Mouse (Mus musculus): ENCODE data around the gene Cpa4. TPM values are rescaled to one million over a fixed set of nuclear protein-coding genes. Genes with fewer than 3 reads are reported as not detected.

The Cpa4 gene
- polyA plus RNA-seq, 1 experiment: 2.1 TPM

DNA sequence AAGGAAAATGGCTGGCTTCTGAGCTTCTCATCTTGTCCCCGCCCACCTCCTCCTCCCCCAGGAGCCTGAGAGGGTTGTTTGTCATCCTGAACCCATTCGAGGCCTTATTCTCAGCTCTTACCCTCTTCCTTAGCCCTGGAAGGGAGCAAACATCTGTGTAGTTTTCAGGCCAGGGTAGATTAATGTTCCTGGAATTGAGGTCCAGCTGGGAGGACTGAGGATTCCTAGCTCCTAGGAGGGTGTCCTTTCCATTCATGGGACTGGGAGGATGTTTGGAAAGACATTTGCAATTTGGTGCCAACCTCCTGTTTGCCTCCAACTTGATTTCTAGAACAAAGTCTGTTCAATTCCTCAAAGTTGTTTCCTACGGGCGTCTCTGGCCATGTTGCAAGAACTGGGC is 52.4 kb downstream of the Cpa4 start:
- no peaks in the 10 kb centered on the region; the same call in 1 of the 2 replicates for H3K4me1 ChIP-seq (ENCODE audit: control insufficient read depth, insufficient read depth, low read length)
- TF ChIP-seq POLR2A (IDR thresholded peaks at IDR 0.05; ENCODE audit: low read depth, low read length) (no peak), CTCF (IDR thresholded peaks at IDR 0.05; ENCODE audit: borderline replicate concordance, insufficient read depth, low read length) (no peak)
- no peak overlapping the region for H3K4me3 ChIP-seq (ENCODE audit: insufficient read depth, low read length)
- H3K27ac ChIP-seq (ENCODE audit: insufficient read depth, low read length): no peak overlapping the region

GRCm38 (mm10) chr6:30620994-30621393 is 52.8 kb downstream of the Cpa4 start:
- no peak overlapping the region for H3K4me3 ChIP-seq (ENCODE audit: insufficient read depth, low read length)
- no peaks in the 10 kb centered on the region; the same call in 1 of the 2 replicates for H3K4me1 ChIP-seq (ENCODE audit: control insufficient read depth, insufficient read depth, low read length)
- no peak overlapping the region for H3K27ac ChIP-seq (ENCODE audit: insufficient read depth, low read length)
- TF ChIP-seq CTCF (IDR thresholded peaks at IDR 0.05; ENCODE audit: borderline replicate concordance, insufficient read depth, low read length) (no peak), POLR2A (IDR thresholded peaks at IDR 0.05; ENCODE audit: low read depth, low read length) (no peak)

DNA sequence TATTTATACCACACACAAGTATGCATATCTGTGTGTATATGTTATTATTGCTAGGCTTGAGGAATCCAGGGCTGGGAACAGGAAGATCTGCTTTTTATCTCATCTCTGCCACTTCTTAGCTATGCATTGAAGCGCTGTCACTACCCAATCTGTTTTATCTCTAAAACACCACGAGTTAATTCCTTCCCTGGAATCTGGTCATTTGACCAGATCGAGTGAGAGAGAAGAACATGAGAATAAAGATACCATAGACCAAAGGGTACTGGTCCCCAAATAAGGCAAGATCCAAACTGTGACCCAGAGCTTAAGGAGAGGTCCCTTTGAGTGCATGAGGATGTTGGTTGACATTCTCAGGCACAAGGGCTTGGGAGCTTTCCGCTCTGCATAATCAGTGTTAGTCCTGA is 53.8 kb downstream of the Cpa4 start:
- H3K4me1 ChIP-seq (ENCODE audit: control insufficient read depth, insufficient read depth, low read length): no peaks in the 10 kb centered on the region
- H3K4me3 ChIP-seq (ENCODE audit: insufficient read depth, low read length): no peak overlapping the region
- TF ChIP-seq POLR2A (IDR thresholded peaks at IDR 0.05; ENCODE audit: low read depth, low read length) (no peak), CTCF (IDR thresholded peaks at IDR 0.05; ENCODE audit: borderline replicate concordance, insufficient read depth, low read length) (no peak)
- H3K27ac ChIP-seq (ENCODE audit: insufficient read depth, low read length): no peak overlapping the region

DNA sequence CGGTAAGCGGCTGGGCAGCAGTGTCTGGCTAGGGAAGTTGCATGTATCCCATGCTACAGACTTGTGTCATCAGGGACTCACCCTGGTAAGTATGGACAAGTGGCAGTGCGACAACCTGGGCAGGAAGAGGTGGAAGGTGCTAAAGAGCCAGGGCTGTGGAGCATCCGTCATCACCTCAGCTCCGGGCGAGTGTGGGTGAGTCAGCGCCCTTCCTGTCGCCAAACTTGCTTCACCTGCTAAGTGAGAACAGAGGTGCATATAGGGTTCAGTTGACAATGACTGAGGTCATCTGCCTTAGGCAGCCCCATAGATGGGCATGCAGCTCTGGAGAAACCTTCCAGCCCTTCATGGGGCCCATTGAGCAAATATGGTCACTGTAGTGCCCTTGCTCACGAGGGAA is 56.6 kb downstream of the Cpa4 start:
- H3K27ac ChIP-seq (ENCODE audit: insufficient read depth, low read length): no peak overlapping the region
- TF ChIP-seq POLR2A (IDR thresholded peaks at IDR 0.05; ENCODE audit: low read depth, low read length): no peak
- TF ChIP-seq CTCF (IDR thresholded peaks at IDR 0.05; ENCODE audit: borderline replicate concordance, insufficient read depth, low read length): no peak
- no peaks in the 10 kb centered on the region for H3K4me1 ChIP-seq (ENCODE audit: control insufficient read depth, insufficient read depth, low read length)
- H3K4me3 ChIP-seq (ENCODE audit: insufficient read depth, low read length): no peak overlapping the region

DNA sequence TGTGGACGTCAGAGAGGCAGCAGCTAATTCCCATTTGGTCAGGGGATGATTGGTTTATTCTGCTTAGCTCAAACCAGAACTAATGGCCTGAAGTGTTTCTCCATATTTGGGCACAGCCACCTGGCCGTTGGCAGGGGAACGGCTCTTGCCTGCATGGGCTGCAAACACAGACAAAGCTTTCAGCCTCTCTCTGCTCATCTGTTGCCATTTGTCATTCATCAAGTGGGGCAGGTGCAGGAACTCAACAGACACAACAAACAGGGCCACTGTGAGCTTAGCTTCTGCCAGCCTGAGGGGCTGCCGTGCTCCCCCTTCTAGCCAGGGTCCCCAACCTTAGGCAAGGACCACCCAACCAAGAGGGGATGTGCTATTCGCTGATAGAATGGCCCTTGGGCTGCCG is 60.0 kb downstream of the Cpa4 start:
- Histone ChIP-seq H3K27ac (ENCODE audit: insufficient read depth, low read length) (no peak overlapping the region), H3K4me1 (ENCODE audit: control insufficient read depth, insufficient read depth, low read length) (no peaks in the 10 kb centered on the region), H3K4me3 (ENCODE audit: insufficient read depth, low read length) (no peak overlapping the region)
- TF ChIP-seq CTCF (IDR thresholded peaks at IDR 0.05; ENCODE audit: borderline replicate concordance, insufficient read depth, low read length): no peak
- TF ChIP-seq POLR2A (IDR thresholded peaks at IDR 0.05; ENCODE audit: low read depth, low read length): no peak

GRCm38 (mm10) chr6:30629989-30630388 is 61.8 kb downstream of the Cpa4 start:
- no peak overlapping the region for H3K27ac ChIP-seq (ENCODE audit: insufficient read depth, low read length)
- TF ChIP-seq POLR2A (IDR thresholded peaks at IDR 0.05; ENCODE audit: low read depth, low read length) (no peak), CTCF (IDR thresholded peaks at IDR 0.05; ENCODE audit: borderline replicate concordance, insufficient read depth, low read length) (no peak)
- no peaks in the 10 kb centered on the region for H3K4me1 ChIP-seq (ENCODE audit: control insufficient read depth, insufficient read depth, low read length)
- no peak overlapping the region for H3K4me3 ChIP-seq (ENCODE audit: insufficient read depth, low read length)

DNA sequence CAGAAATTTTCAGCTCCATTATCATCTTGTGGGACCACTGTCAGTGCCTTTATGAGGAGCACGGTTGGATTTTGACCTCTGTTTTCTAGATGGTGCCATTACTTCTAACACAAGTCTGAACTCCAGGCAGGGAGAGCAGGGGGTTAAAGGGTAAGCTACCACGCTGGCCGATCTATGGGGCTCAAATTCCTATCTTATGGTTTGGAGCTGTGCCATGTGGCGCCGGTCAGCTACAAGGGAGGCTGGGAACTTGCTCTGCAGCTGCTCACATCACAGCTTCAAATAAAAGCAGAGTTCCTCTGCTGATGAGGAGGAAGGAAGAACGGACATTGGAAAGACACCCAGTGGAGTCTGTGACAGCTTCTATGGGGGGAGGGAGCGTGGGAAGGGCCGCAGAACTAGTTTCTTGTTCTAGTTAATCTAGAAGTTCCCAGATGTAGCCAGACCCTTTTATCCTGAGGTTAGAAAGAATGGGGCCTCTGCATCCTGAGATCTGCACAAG is 67.2 kb downstream of the Cpa4 start:
- H3K4me1 ChIP-seq (ENCODE audit: control insufficient read depth, insufficient read depth, low read length): peaks cover 7% of the 10 kb centered on the region; the same call in 1 of the 2 replicates
- TF ChIP-seq CTCF (IDR thresholded peaks at IDR 0.05; ENCODE audit: borderline replicate concordance, insufficient read depth, low read length): no peak
- no peak for TF ChIP-seq POLR2A (IDR thresholded peaks at IDR 0.05; ENCODE audit: low read depth, low read length)
- H3K4me3 ChIP-seq (ENCODE audit: insufficient read depth, low read length): no peak overlapping the region
- peak overlapping the region; percentile 81 for H3K27ac ChIP-seq (ENCODE audit: insufficient read depth, low read length)

DNA sequence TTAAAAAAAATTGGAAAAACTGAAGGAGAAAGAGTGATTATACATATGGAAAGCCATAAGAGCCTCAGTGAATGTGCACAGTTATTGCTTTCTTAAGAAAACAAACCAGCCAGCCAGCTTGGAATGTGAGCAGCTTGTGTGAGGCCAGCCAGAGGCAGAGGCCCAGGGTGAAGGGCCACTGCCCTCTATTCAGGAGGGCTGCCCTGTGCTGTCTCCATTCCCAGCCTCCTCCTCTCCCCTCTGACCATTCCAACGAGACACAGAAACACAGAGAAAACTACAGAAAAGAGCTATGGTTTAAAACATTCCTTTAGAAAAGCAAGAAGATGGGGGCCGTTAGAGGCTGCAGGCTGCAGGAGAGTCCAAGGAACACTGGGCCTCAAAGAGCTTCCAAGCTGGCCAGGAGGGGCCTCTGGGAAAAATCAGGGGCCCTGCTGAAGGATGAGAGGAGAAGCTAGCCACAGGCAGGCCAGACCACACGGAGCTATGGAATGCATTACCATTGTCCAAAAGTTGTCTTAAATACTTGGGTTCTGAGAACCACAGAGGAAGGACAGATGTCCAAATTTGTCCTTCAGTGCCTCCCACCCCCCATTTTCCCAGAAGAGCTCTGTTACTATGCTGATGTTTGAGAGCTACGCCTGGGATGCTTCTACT is 68.1 kb downstream of the Cpa4 start:
- peak overlapping the region; percentile 88 for H3K27ac ChIP-seq (ENCODE audit: insufficient read depth, low read length)
- H3K4me3 ChIP-seq (ENCODE audit: insufficient read depth, low read length): no peak overlapping the region
- TF ChIP-seq POLR2A (IDR thresholded peaks at IDR 0.05; ENCODE audit: low read depth, low read length) (no peak), CTCF (IDR thresholded peaks at IDR 0.05; ENCODE audit: borderline replicate concordance, insufficient read depth, low read length) (no peak)
- peaks cover 7% of the 10 kb centered on the region; the same call in 1 of the 2 replicates for H3K4me1 ChIP-seq (ENCODE audit: control insufficient read depth, insufficient read depth, low read length)

- peaks cover 7% of the 10 kb centered on the region; the same call in 1 of the 2 replicates for H3K4me1 ChIP-seq (ENCODE audit: control insufficient read depth, insufficient read depth, low read length)
- H3K27ac ChIP-seq (ENCODE audit: insufficient read depth, low read length): no peak within 1 kb of the TSS
- TF ChIP-seq POLR2A (IDR thresholded peaks at IDR 0.05; ENCODE audit: low read depth, low read length): no peak
- no peak for TF ChIP-seq CTCF (IDR thresholded peaks at IDR 0.05; ENCODE audit: borderline replicate concordance, insufficient read depth, low read length)
- H3K4me3 ChIP-seq (ENCODE audit: insufficient read depth, low read length): no peak within 1 kb of the TSS
Observed at GRCm38 (mm10) chr6:30638674-30639268, 70.6 kb downstream of the Cpa4 start, which contains the start of gene Cpa1. Gene Cpa1 (plus strand): TSS chr6:30639218.

Other genes starting within 250 kb of the Cpa4 start
- gene Zc3hc1, start 177.3 kb upstream of the Cpa4 start, polyA plus RNA-seq (2011; ENCODE audit: insufficient read length, low read depth, missing spikeins): 27.4 and 29.0 TPM in 2 replicates
- 39.0 and 54.6 TPM in 2 replicates for gene Klhdc10, start 166.5 kb upstream of the Cpa4 start, polyA plus RNA-seq (2011; ENCODE audit: insufficient read length, low read depth, missing spikeins)
- 68.8 and 84.7 TPM in 2 replicates for gene Tmem209, start 58.6 kb upstream of the Cpa4 start, polyA plus RNA-seq (2011; ENCODE audit: insufficient read length, low read depth, missing spikeins)
- not detected in 2 replicates for gene Ssmem1, start 58.5 kb upstream of the Cpa4 start, polyA plus RNA-seq (2011; ENCODE audit: insufficient read length, low read depth, missing spikeins)
- 1.2 TPM in 1 of 2 replicates, not detected in the other for gene Cpa2, start 26.8 kb upstream of the Cpa4 start, polyA plus RNA-seq (2011; ENCODE audit: insufficient read length, low read depth, missing spikeins)
- not detected in 2 replicates for gene Cpa5, start 42.6 kb downstream of the Cpa4 start, polyA plus RNA-seq (2011; ENCODE audit: insufficient read length, low read depth, missing spikeins)
- not detected in 2 replicates for gene Cpa1, start 70.8 kb downstream of the Cpa4 start, polyA plus RNA-seq (2011; ENCODE audit: insufficient read length, low read depth, missing spikeins)
- gene Cep41, start 125.4 kb downstream of the Cpa4 start, polyA plus RNA-seq (2011; ENCODE audit: insufficient read length, low read depth, missing spikeins): 8.7 and 14.9 TPM in 2 replicates
- gene Mest, start 155.2 kb downstream of the Cpa4 start, polyA plus RNA-seq (2011; ENCODE audit: insufficient read length, low read depth, missing spikeins): 44.3 and 540 TPM in 2 replicates

Data from embryonic fibroblast, embryonic 13.5 days (primary cell).